Mouse (Mus musculus) MEL (cell line): Measurements from ENCODE around the gene Ccl1. TPM values are rescaled to one million over a fixed set of nuclear protein-coding genes. Genes with fewer than 3 reads are reported as not detected.

Experiments used
- DNase-seq: peaks from one replicate; pipeline ENCODE4 v3.0.0; 2011; ENCODE audit warnings: low read depth, low spot score
- H3K27ac ChIP-seq: 2 replicates; pipeline ENCODE4 v1.5.1; 2012; ENCODE audit warnings: low read depth, mild to moderate bottlenecking, control low read depth, low read length, moderate library complexity; ENCODE audit not compliant: control insufficient read depth
- H3K27me3 ChIP-seq, 2 experiments: fragments of 150-350 bp in 1 of 2; sonication (generic) in 1 of 2; 2 replicates each; pipeline ENCODE4 v1.6.1; 2012; ENCODE audit warnings: low read length in 2 of 2, mild to moderate bottlenecking in 2 of 2, improper control_type of control experiment in 1 of 2, moderate library complexity in 1 of 2; ENCODE audit not compliant: insufficient read depth in 2 of 2, control insufficient read depth in 1 of 2
- H3K36me3 ChIP-seq, 2 experiments: 2 replicates each; pipeline ENCODE4 v1.6.1; 2012 to 2014; ENCODE audit warnings: low read length in 2 of 2, improper control_type of control experiment in 1 of 2, inconsistent platforms in 1 of 2, mild to moderate bottlenecking in 1 of 2; ENCODE audit not compliant: insufficient read depth in 2 of 2, control insufficient read depth in 1 of 2
- H3K4me1 ChIP-seq, 2 experiments: fragments of 150-350 bp in 1 of 2; sonication (generic) in 1 of 2; 2 replicates each; pipeline ENCODE4 v1.6.1; 2012; ENCODE audit warnings: low read length in 2 of 2, improper control_type of control experiment in 1 of 2, mild to moderate bottlenecking in 1 of 2; ENCODE audit not compliant: insufficient read depth in 2 of 2, control insufficient read depth in 1 of 2
- H3K4me3 ChIP-seq, 2 experiments: fragments of 150-350 bp in 1 of 2; sonication (generic) in 1 of 2; 2 replicates each; pipeline ENCODE4 v1.5.1; 2012; ENCODE audit warnings: low read depth in 2 of 2, low read length in 2 of 2, mild to moderate bottlenecking in 2 of 2, moderate library complexity in 2 of 2, control low read depth in 1 of 2, improper control_type of control experiment in 1 of 2; ENCODE audit not compliant: control insufficient read depth in 1 of 2, insufficient read depth in 1 of 2
- H3K79me2 ChIP-seq: 2 replicates; pipeline ENCODE4 v1.6.1; 2012; ENCODE audit warnings: mild to moderate bottlenecking, low read length, moderate library complexity; ENCODE audit not compliant: control insufficient read depth, poor library complexity, insufficient read depth
- H3K9ac ChIP-seq: 2 replicates; pipeline ENCODE4 v1.6.1; 2012; ENCODE audit warnings: low read depth, mild to moderate bottlenecking, control low read depth, low read length, moderate library complexity; ENCODE audit not compliant: control insufficient read depth, poor library complexity, severe bottlenecking
- H3K9me3 ChIP-seq: fragments of 150-350 bp; sonication (generic); replicated peaks from 2 replicates; pipeline ENCODE4 v1.6.1; 2012; ENCODE audit warnings: mild to moderate bottlenecking, low read length, improper control_type of control experiment, moderate library complexity; ENCODE audit not compliant: insufficient read depth
- CHD2 ChIP-seq: IDR thresholded peaks from 2 replicates; pipeline ENCODE4 v1.6.1; 2011; ENCODE audit warnings: low read length, improper control_type of control experiment
- E2F4 ChIP-seq: IDR thresholded peaks from 2 replicates; pipeline ENCODE4 v1.6.1; 2011; ENCODE audit warnings: low read depth, low read length, improper control_type of control experiment, borderline replicate concordance
- EP300 ChIP-seq, 2 experiments: IDR thresholded peaks; 2 replicates each; pipeline ENCODE4 v1.6.1; 2011; ENCODE audit warnings: improper control_type of control experiment in 2 of 2, low read length in 2 of 2, low read depth in 1 of 2, mild to moderate bottlenecking in 1 of 2
- ETS1 ChIP-seq: IDR thresholded peaks from 2 replicates; pipeline ENCODE4 v1.6.1; 2012; ENCODE audit warnings: low read depth, mild to moderate bottlenecking, inconsistent platforms, low read length, improper control_type of control experiment, moderate library complexity
- GABPA ChIP-seq: IDR thresholded peaks from 2 replicates; pipeline ENCODE4 v1.6.1; 2012; ENCODE audit warnings: low read depth, mild to moderate bottlenecking, inconsistent platforms, low read length, improper control_type of control experiment, moderate library complexity
- GATA1 ChIP-seq: IDR thresholded peaks from 2 replicates; pipeline ENCODE4 v1.6.1; 2011; ENCODE audit warnings: low read depth, low read length, improper control_type of control experiment
- HCFC1 ChIP-seq: IDR thresholded peaks from 2 replicates; pipeline ENCODE4 v1.6.1; 2012; ENCODE audit warnings: low read depth, mild to moderate bottlenecking, inconsistent platforms, low read length, improper control_type of control experiment, moderate library complexity
- JUND ChIP-seq: IDR thresholded peaks from 2 replicates; pipeline ENCODE4 v1.6.1; 2011; ENCODE audit warnings: low read depth, mild to moderate bottlenecking, improper control_type of control experiment, low read length
- KAT2A ChIP-seq: conservative IDR thresholded peaks from 2 replicates; pipeline ENCODE4 v1.6.1; 2012; ENCODE audit warnings: low read depth, low read length, improper control_type of control experiment, inconsistent platforms
- MAFK ChIP-seq: IDR thresholded peaks from 2 replicates; pipeline ENCODE4 v1.6.1; 2011; ENCODE audit warnings: low read depth, mild to moderate bottlenecking, low read length, improper control_type of control experiment, borderline replicate concordance
- MAX ChIP-seq: IDR thresholded peaks from 2 replicates; pipeline ENCODE4 v1.6.1; 2011; ENCODE audit warnings: low read length, improper control_type of control experiment
- MEF2A ChIP-seq: IDR thresholded peaks from 2 replicates; pipeline ENCODE4 v1.6.1; 2014; ENCODE audit warnings: low read depth, mild to moderate bottlenecking, inconsistent platforms, low read length, improper control_type of control experiment; ENCODE audit not compliant: poor library complexity, insufficient replicate concordance, severe bottlenecking; ENCODE audit errors: extremely low read depth
- NELFE ChIP-seq: IDR thresholded peaks from 2 replicates; pipeline ENCODE4 v1.6.1; 2011; ENCODE audit warnings: low read depth, low read length, improper control_type of control experiment
- NRF1 ChIP-seq: IDR thresholded peaks from 2 replicates; pipeline ENCODE4 v1.6.1; 2014; ENCODE audit warnings: low read depth, mild to moderate bottlenecking, inconsistent platforms, low read length, improper control_type of control experiment, moderate library complexity; ENCODE audit not compliant: poor library complexity, insufficient read depth, severe bottlenecking
- POLR2AphosphoS5 ChIP-seq: IDR thresholded peaks from 2 replicates; pipeline ENCODE4 v1.6.1; 2012; ENCODE audit warnings: low read depth, borderline replicate concordance, mild to moderate bottlenecking, inconsistent platforms, low read length, moderate library complexity, mixed read lengths
- RAD21 ChIP-seq: IDR thresholded peaks from 2 replicates; pipeline ENCODE4 v1.6.1; 2011; ENCODE audit warnings: mild to moderate bottlenecking, low read depth, low read length, improper control_type of control experiment
- SIN3A ChIP-seq: IDR thresholded peaks from 2 replicates; pipeline ENCODE4 v1.6.1; 2012; ENCODE audit warnings: low read length, improper control_type of control experiment, inconsistent platforms
- SMC3 ChIP-seq: IDR thresholded peaks from 2 replicates; pipeline ENCODE4 v1.6.1; 2011; ENCODE audit warnings: low read depth, low read length, improper control_type of control experiment
- TBP ChIP-seq: IDR thresholded peaks from 2 replicates; pipeline ENCODE4 v1.8.0; 2011; ENCODE audit warnings: low read depth, low read length, improper control_type of control experiment
- TCF12 ChIP-seq: IDR thresholded peaks from 2 replicates; pipeline ENCODE4 v1.6.1; 2014; ENCODE audit warnings: low read depth, mild to moderate bottlenecking, inconsistent platforms, low read length, improper control_type of control experiment, moderate library complexity
- ZC3H11A ChIP-seq: IDR thresholded peaks from 2 replicates; pipeline ENCODE4 v1.6.1; 2012; ENCODE audit warnings: low read depth, mild to moderate bottlenecking, inconsistent platforms, low read length, improper control_type of control experiment
- ZKSCAN1 ChIP-seq: IDR thresholded peaks from 2 replicates; pipeline ENCODE4 v1.6.1; 2012; ENCODE audit warnings: low read depth, mild to moderate bottlenecking, inconsistent platforms, low read length, improper control_type of control experiment, moderate library complexity
- polyA plus RNA-seq, 2 experiments: library from polyadenylated mRNA; stranded (reverse) in 1 of 2; unstranded in 1 of 2; fragments of >175 nt in 1 of 2; fragments of >200 nt in 1 of 2; gene quantifications; 2 replicates each; pipeline versions ENCODE4 v1.2.1 to v1.2.4; 2012; ENCODE audit warnings: low replicate concordance in 2 of 2, low read depth in 1 of 2; ENCODE audit not compliant: insufficient read length in 2 of 2, insufficient read depth in 1 of 2, missing spikeins in 1 of 2
- total RNA-seq: library from RNA; depleted of rRNA; stranded (reverse); fragments of 300-350 nt; gene quantifications from 2 replicates; pipeline ENCODE4 v1.2.3, GENCODE M21; 2012

Ccl1 gene
- total and polyA plus RNA-seq, 3 experiments: not detected

DNA sequence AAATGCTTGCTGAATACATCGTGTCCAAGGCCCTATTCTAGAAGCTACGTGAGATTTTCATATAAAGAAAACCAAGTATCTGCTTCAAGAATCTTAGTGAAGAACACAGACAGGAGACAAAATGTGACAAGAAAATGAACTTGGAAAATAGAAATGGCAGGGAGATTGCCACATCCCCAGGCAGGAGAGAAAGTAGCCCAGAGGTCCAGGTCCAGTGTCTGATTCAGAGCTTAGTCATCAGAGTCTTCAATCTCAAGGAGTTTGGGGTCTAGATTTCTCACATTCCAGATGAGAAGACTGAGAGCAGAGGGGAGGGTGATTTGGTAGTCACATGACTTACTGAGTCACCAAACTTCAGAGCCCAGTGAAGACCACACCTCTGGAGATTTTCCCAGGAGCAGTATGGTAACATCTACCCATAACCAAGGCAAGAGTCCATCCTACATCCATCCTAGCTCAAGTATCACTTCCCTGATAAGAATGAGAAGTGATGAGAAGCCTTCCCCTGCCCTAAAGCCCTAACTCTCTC, 98.5 kb downstream of the Ccl1 start:
- no peaks in the 10 kb centered on the region for H3K27me3 ChIP-seq
- TF ChIP-seq E2F4 (no peak), ZC3H11A (no peak), GABPA (no peak), EP300 (IDR thresholded peaks at IDR 0.05; ENCODE audit: low read depth in 1 of 2, low read length in 2 of 2) (no peak), TBP (no peak), RAD21 (no peak), JUND (no peak), TCF12 (no peak), CHD2 (no peak), NELFE (no peak), SMC3 (no peak), NRF1 (no peak), MEF2A (no peak), ZKSCAN1 (no peak)
- no peak for DNase-seq
- H3K36me3 ChIP-seq: no peaks in the 10 kb centered on the region
- no peaks in the 10 kb centered on the region for H3K79me2 ChIP-seq
- no peak overlapping the region for H3K9ac ChIP-seq
- no peaks in the 10 kb centered on the region for H3K9me3 ChIP-seq
- no peaks in the 10 kb centered on the region for H3K4me1 ChIP-seq
- no peak overlapping the region for H3K27ac ChIP-seq
- H3K4me3 ChIP-seq: no peak overlapping the region

DNA sequence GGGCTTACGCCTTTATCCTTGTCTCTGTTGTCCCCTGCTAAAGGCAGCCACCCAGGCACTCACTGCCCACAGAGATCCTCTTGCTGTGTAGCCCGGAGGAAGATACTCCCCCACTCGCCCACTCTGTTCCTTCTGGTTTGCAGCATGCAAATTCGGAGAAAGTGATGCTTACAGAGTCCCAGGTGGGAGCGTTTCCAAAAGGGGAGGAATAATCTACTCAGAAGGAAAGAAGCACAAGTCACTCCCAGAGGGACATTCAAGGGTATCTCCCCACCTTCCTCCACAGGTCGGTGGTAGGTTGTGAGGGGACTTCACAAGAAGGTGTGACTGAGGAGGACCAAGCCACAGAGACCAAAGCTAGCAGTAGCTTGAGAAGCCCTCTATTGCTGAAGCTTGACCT, 100.3 kb downstream of the Ccl1 start:
- no peaks in the 10 kb centered on the region for H3K4me1 ChIP-seq
- H3K36me3 ChIP-seq: no peaks in the 10 kb centered on the region
- no peak for DNase-seq
- no peak overlapping the region for H3K4me3 ChIP-seq
- no peaks in the 10 kb centered on the region for H3K27me3 ChIP-seq
- no peak for TF ChIP-seq SIN3A
- TF ChIP-seq GATA1: no peak
- no peak for TF ChIP-seq POLR2AphosphoS5
- no peak for TF ChIP-seq ETS1
- no peak for TF ChIP-seq MAFK
- no peak for TF ChIP-seq ZKSCAN1
- TF ChIP-seq MAX: no peak
- no peak for TF ChIP-seq KAT2A
- TF ChIP-seq TBP: no peak
- TF ChIP-seq SMC3: no peak
- no peak for TF ChIP-seq JUND
- no peak for TF ChIP-seq HCFC1
- no peak for TF ChIP-seq RAD21
- H3K9me3 ChIP-seq: no peaks in the 10 kb centered on the region
- no peak overlapping the region for H3K9ac ChIP-seq
- H3K79me2 ChIP-seq: no peaks in the 10 kb centered on the region
- no peak overlapping the region for H3K27ac ChIP-seq
